Mouse (Mus musculus) layer of hippocampus, adult 11-12 months (tissue): ENCODE measurements around the gene Olfr1145.

Experiments used
- DNase-seq: peaks from one replicate; pipeline ENCODE4 v3.0.0; 2022; ENCODE audit warnings: low spot score

The Olfr1145 gene

DNA sequence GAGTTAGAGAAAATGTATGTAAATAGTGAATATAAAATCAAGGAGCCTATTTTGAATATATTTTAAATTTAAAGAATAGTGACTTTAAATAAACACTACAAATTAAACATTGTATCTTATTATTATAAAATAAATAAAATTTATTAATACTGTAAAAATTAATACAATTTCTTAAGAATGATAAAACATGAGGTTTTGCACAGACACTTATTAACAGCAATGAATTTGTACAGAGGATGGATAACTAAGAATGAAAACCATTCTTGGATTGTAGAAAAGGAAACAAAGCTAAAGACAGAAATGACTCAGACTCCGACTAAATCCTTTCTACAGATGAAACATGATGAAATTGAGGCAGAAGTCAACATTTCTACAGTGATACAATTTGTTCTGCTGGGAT, at the start of gene Olfr1145:
TSS of gene Olfr1145 (plus strand) at position 301 of the 400 bp plus-strand sequence.
- DNase-seq = no peak

DNA sequence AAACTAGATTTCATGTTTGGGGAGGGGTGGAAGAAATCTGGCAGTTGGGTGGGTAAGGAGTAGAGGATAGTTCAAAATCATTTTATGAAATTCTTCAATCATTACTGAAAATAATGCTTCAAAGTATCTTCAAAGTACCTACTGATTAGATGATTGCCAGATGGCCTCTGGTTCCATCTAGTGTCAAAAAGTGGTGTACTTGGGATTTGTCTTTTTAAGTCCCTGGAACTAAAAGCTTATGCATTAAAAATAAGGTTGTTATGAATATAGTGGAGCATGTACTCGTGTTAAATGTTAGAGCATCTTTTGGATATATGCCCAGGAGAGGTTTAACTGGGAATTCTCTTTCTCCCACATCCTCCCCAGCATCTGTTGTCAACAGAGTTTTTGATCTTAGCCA, 33.5 kb upstream of the Olfr1145 start:
- no peak for DNase-seq

DNA sequence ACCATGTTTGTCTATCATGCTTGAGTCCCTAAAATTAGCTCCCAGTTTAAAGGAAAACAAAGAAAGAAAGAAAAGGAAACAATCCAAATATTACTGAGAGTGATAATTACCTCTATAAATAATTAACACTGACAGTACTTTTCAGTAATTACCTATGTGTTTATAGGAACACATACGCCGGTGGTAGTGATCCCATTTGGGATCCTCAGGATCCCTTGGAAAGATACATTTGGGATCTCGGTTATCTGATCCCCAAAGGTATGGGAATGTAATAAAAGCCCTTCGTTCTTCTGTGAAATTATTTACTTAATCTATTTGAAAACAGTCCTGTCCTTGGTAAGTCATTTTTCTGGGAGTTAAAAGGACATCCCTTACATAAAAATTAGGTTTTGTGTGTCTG, 30.4 kb upstream of the Olfr1145 start, which contains the start of gene Olfr152:
TSS of gene Olfr152 (plus strand) at position 301 of the 400 bp plus-strand sequence.
- no peak for DNase-seq

DNA sequence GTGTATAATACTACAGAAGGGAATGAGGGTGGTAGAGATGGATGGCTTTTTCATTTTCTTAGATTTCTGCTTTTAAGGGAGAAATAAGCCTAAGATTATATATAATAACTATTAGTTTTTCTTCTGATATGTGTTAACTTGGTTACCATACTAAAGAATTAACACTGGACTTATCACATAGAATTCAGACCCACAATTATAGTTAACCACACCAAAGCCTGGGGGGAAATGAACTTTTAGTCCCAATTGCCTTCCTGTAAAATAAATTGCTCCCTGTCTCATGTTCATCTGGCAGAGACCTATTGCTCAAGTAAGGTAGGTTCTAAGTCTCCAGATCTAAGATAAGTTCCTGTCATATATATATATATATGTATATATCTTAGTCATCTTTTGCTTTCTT, 9.3 kb upstream of the Olfr1145 start, which contains the start of gene Olfr1143:
TSS of gene Olfr1143 (plus strand) at position 301 of the 400 bp plus-strand sequence.
- DNase-seq = no peak

DNA sequence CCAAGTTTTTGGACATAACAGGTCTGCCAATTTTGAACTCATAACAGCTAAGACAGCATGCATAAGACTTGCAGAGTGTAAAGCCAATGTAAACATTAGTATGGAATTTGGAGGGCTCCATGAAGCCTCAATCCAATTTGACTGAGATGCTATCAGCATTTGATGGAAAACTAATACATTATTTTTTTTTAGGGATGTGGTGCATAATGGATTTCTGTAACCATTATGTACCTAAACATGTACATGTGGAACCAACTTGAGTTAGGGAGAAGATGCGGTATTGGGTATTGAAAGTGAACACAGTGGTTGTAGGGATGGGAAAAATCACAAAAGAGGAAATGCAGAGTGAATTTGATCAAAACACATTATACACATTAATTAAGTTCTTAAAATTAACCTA, 20.6 kb downstream of the Olfr1145 start, which contains the start of gene Olfr1148:
TSS of gene Olfr1148 (plus strand) at position 301 of the 400 bp plus-strand sequence.
- DNase-seq = no peak

DNA sequence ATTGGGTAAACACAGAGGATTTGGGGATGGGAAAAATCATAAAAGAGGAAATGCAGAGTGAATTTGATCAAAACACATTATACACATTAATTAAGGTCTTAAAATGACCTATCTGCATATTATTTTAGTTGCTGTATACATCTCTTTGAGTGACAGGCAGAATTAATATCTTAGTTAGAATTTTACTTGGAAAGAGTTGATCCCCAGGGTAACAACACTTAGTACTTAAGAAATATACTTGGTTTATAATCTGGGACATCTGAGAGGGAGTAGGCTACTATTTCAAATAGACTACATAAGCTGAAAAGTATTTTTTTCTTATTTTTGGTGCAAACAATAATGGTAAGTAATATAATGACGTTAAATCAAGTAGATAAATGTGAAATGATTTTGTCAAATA, 34.1 kb downstream of the Olfr1145 start, which contains the start of gene Olfr1150-ps1:
TSS of gene Olfr1150-ps1 (plus strand) at position 301 of the 400 bp plus-strand sequence.
- no peak for DNase-seq

DNA sequence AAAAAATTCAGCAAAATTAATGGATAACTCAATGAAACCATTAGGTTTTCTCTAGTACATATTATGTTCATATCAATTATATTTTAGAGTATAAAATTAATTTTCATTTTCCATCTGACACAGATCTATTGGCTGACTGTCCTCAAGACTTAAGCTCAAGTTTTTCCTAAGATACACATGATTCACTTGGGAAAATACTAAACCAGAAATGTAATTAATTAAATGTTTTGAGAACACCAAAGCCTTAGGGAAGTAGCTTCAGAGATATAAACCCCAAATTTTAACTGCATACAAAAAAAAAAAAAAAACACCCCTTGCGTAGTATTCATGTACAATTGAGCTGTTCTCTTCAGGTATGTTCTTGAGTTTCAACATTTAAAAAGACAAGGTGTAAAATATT, 45.9 kb downstream of the Olfr1145 start, which contains the start of gene Olfr1151:
TSS of gene Olfr1151 (plus strand) at position 301 of the 400 bp plus-strand sequence.
- DNase-seq = no peak
